Mouse (Mus musculus) gastrocnemius, adult 18-20 months (tissue): Measurements from ENCODE around the gene Tspo2. TPM values are rescaled to one million over a fixed set of nuclear protein-coding genes. Genes with fewer than 3 reads are reported as not detected.

Source experiments
- DNase-seq: peaks from one replicate; pipeline ENCODE4 v3.0.0; 2021; ENCODE audit warnings: low spot score
- total RNA-seq, 2 experiments: library from RNA; stranded (reverse); gene quantifications; 2 replicates each; pipeline ENCODE4 v1.2.3; 2021

Tspo2 gene
- total RNA-seq, 2 experiments from 2014 or later = not detected

- no peak for DNase-seq
These were observed 577 bp upstream of the Tspo2 start for GRCm38 (mm10) chr17:48451753-48452444.

DNA sequence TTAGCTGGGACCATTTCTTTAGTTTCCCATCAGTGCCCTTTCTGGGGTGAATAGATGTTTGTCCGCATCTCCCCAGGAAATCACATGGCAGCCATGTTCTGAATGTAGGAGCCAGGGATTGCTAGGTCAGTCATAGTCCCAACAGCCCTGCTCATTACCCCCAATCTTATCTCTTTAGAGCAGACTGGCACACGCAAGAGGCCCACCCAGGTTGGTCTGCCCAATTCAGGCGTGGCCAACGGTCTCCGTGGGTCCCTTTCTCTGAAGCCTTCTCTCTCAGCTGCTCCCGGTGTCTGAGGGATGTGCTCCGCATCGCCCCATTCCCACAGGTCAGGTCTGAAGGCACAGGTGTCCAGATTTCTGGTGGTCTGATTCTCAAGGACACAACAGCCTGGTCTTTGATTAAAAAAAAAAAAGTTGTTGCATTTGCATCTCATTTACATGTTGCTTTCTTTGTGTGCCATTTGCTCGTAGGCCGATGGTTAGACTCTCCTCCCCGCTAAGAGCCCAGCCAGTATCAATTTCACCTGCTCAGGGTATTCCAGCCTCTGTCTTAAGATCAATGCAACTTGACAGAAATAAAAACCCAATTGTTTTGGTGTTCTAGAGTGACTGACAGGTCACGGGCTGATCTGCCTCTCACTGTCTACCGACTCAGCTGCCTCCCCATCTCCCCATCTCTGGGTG is 513 bp downstream of the Tspo2 start:
- DNase-seq = no peak

- DNase-seq = no peak
These were observed 3.6 kb downstream of the Tspo2 start for GRCm38 (mm10) chr17:48447675-48448074.

DNA sequence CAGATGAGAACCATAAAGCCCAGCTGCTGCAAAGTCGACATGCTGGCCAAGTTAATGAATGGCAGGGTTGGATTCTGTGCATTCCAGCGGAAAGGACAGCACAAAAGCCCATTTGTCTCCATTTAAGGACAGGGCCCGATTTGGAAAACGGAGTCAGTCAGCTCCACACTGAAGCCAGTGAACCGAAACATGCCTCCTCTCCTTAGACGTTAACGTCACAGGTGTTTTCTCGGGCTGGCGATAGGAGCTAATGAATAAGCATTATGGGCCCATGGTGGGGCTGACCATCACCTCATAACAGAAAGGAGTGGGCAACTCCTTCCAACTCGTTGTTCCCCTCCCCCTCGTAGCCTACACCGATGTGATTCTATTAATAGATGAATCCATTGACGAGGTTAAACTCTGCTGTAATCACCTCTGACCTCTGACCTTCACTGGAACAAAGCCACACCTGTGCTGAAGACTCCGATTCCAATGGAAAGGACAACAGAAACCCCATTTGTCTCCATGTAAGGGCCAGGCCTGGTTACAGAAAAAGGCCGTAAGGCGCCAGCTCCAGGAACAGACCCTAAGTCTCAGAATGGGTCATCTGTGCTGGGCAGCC is 7.7 kb downstream of the Tspo2 start:
- no peak for DNase-seq

GRCm38 (mm10) chr17:48442745-48443457 is 8.4 kb downstream of the Tspo2 start:
- DNase-seq = no peak

- peak; percentile 70 for DNase-seq
These were observed 13.9 kb downstream of the Tspo2 start for GRCm38 (mm10) chr17:48437421-48437911.

DNA sequence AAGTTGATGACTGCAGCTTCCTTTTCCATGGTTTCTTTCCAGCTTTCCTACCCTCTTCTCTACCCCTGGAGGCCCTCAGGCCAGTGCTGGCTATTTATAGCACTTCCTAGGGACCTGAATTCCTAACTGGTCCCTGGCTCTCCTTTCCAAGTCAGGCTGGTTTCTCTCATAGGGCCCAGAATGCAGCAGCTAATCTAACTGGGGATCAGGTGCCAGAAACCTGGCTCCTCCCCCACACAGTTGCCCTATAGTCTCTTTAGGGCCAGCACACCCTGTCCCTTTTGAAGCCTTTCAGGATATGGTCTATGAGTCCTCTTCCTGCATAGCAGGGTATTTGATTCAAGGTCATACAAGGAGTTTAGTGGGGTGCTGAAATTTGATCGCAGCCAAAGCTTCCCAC is 14.8 kb downstream of the Tspo2 start:
- DNase-seq = peak; percentile 82

DNA sequence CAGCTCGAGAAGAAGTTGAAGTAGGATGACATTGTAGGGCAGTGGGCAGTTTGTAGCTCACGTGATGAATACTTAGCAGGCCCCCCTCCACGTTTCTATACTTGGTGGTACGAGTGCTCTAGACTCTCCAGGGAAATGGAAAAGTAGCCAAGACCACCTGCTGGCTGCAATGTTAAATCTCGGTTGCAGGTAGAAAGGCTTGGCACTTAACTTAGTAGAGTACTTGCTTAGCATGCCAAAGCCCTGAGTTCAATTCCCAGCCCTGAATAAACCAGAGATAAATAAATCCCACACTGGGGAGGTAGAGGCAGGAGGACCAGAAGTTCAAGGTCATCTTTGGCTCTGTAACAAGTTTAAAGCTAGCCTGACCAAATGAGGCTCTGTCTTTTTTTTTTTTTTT is 16.8 kb downstream of the Tspo2 start:
- no peak for DNase-seq

DNA sequence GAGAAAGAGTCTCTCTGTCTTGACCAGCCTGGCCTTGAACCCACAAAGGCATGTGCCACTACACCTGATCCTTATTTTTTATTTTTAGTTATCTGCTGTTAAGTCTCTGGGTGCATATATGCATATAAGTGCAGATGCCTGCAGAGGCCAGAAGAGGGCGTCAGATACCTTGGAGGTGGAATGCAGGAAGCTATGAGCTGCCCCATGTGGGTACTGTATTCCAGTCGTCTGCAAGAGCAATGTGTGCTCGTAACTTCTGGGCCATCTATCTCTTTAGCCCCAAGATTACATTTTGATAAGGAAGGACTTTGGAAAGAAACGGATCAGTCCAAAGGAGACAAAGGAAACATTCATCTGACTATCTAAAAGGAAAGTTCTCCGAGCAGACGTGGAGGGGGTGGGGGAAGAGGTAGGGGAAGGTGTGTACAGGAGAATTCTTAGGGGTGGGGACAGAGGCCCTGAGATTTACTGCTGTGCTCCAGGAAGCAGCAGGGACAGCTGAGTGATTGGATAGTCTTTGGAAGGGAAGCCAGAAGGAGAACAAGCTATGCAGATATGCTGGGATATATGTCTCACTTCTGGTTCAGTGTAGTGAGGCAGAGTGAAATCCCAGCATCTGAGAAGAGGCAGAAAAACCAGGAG is 17.5 kb downstream of the Tspo2 start:
- DNase-seq = no peak

- no peak for DNase-seq
These were observed 18.2 kb downstream of the Tspo2 start for GRCm38 (mm10) chr17:48433006-48433655.

- DNase-seq = peak; percentile 75
These were observed 19.0 kb downstream of the Tspo2 start, which contains the start of gene Apobec2 for GRCm38 (mm10) chr17:48432158-48432980. Apobec2 (minus strand) TSS chr17:48432930.

DNA sequence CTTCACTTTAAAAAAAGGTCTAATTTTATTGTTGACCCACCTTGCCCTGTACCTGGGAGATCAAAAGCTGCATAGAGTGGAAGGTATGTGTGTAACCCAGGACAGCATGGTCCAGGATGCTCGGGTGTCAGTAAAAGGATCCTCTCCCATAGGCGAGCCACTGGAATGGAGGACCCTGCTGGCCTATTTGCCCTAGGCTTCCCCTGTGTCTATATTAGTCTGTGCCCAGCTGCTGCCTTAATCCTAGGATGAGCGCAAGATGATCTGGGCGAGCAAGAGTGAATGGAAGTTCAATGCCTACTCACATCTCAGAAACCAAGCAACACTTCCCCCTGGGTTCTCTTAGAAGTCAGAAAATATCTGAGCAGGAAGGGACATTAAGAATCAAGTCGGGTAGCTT is 20.3 kb downstream of the Tspo2 start:
- peak; percentile 41 for DNase-seq

DNA sequence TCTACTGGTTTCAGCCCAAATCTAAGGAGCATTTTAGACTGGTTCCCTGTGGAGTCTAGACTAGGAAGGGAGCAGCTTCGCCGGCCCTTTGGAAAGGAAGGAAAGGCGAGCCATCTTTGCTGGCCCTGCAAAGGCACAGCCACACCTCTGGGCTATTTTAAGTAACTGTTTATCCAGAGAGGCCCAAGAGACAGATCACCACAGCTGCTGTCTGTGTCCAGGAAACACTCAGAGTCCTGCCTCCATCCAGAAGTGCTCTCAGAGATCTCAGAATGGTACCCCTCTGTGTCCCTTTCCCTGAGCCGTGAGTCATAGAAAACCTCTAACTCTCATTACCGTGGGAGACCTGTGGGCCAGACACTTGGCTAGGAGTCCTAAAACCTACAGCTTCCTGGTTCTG is 20.9 kb downstream of the Tspo2 start:
- peak; percentile 66 for DNase-seq

GRCm38 (mm10) chr17:48427852-48428530 is 23.3 kb downstream of the Tspo2 start:
- no peak for DNase-seq

DNA sequence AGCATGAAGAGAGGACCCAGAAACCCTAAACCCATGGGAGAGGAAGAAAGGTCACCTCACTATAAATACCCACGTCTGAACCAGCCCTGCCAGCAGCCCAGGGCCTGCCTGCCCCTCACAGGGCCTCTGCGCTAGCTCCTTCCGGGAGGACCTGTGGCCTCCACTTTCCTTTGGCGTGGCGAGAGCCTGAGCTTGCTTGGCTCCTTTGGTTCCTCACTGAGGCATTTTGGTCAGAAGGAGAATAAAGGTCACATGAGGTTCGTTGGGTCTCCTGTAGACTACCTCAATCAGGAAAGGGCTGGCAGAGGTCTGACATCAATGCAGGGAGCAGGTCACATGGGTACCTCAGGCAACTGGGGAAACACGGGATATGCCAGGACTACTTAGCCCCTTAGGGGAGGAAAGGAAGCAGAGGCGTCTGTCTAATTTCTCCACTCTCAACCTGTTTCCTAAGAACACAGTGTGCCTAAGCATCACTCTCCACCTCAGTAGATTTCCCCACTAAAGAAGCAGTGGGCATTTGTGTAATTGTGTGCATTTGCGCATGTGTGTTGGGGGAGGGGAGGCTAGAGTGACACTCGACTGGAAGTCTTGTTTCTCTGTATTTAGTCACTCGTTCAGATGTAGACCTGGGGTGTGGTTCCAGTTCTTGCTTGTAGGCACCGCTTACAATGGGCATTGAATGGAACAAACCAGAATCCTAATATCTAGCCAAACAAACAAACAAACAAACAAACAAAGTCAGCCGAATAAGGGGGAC is 24.2 kb downstream of the Tspo2 start:
- peak; percentile 69 for DNase-seq

DNA sequence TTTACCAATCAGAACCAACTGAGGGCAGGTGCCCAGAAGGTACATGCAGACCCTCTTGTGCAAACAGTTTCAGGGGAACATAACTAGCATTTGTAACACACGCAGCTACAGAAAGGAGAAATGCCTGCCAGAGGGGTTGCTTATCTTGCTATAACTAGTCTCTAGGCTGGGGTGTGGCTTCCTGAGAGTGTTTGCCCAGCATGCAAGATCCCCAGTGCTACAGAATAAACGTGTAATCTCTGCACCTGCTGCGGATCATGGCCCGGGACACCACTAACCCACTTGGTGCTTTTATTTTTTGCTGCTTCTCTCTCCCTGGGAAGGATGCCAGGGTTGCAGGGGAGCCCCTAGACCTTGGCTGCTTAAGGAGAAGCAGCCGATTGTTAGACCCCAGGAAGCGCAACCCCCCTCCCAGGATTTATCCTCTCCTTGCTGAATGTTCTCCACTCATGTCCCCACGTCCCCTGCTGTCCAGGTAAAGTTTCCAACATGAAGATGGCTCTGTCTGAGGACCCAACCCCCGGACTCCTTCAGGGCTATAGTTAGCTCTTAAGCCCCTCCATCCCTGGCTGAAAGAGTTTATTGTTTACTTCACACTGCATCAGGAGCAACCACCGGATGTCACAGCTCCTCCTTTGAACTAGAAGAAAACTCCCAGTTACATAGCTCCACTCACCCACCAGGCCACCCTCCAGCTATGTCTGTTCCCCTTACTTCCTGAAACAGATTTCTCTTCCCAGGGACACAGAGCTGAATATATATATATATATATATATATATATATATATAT is 25.3 kb downstream of the Tspo2 start:
- DNase-seq = no peak

DNA sequence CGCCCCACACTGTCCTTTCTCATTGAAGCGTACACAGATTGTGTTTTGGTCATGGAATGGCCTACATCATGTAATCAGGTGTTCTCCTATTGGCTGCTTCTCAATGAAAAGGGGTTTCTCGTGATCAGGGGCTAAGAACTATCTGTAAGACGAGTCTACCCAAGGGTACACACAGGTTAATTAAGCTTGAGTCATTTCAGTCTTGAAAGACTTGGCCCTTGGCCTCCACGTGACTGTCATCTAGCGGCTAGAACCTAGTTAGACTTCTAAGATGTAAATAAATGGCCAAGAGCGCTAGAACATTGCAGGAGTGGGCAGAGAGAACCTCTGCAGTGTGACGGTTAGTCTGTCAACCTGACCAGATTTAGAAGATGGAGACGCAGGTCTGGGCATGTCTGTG is 27.1 kb downstream of the Tspo2 start:
- no peak for DNase-seq

- no peak for DNase-seq
These were observed 31.8 kb downstream of the Tspo2 start for GRCm38 (mm10) chr17:48419571-48419970.
